Mouse (Mus musculus) megakaryocyte-erythroid progenitor cell, adult 5-6 weeks (primary cell): Measurements from ENCODE around the gene Ptpre. TPM values are rescaled to one million over a fixed set of nuclear protein-coding genes. Genes with fewer than 3 reads are reported as not detected.

Experiments used
- total RNA-seq, 2 experiments: library from RNA; stranded (forward) in 1 of 2; stranded (reverse) in 1 of 2; fragments of 200-1000, 215-1000 nt in 1 of 2; fragments of >200 nt in 1 of 2; fragmentation: Nextera tagmentation in 1 of 2; gene quantifications; 2 replicates each; pipeline ENCODE4 v1.2.3; 2014 to 2017

The Ptpre gene
- total RNA-seq, 2 experiments from 2014 or later = 21.4 to 33.6 TPM

Other genes starting within 250 kb of the Ptpre start
- gene Foxi2, start 127.2 kb upstream of the Ptpre start, total RNA-seq (2014; fragmentation: Nextera tagmentation) = not detected in 2 replicates
- not detected in 2 replicates for gene Foxi2, start 127.2 kb upstream of the Ptpre start, total RNA-seq (2017)
- gene Clrn3, start 8.8 kb upstream of the Ptpre start, total RNA-seq (2014; fragmentation: Nextera tagmentation) = not detected in 2 replicates
- not detected in 2 replicates for gene Clrn3, start 8.8 kb upstream of the Ptpre start, total RNA-seq (2017)
- 322 and 382 TPM in 2 replicates for gene Mki67, start 178.9 kb downstream of the Ptpre start, total RNA-seq (2014; fragmentation: Nextera tagmentation)
- gene Mki67, start 178.9 kb downstream of the Ptpre start, total RNA-seq (2017) = 295 and 333 TPM in 2 replicates